Mouse (Mus musculus) liver, embryonic 14.5 days (tissue): ENCODE measurements at regions not wholly inside any gene's neighbourhood (a gene's known extent, or its start where the extent isn't known, plus 50 kb on each side); places are given as distances from the start of the nearest gene placed in this dataset.

Experiments
- ATAC-seq: fragments of 200-750 bp; cut with Nextera tagmentation; 2 replicates; pipeline ENCODE4 v1.8.0; 2017; ENCODE audit warnings: moderate number of reproducible peaks, mild to moderate bottlenecking, moderate library complexity; ENCODE audit not compliant: insufficient read depth
- DNase-seq, 3 experiments: peaks; one replicate each; pipeline ENCODE4 v3.0.0-alpha.2; 2012 to 2013; ENCODE audit warnings: low read depth in 3 of 3, low spot score in 3 of 3
- H3K27ac ChIP-seq: fragments of 300-500 bp; sonication (generic); 2 replicates; pipeline ENCODE4 v1.5.1; 2014; ENCODE audit warnings: moderate library complexity, mild to moderate bottlenecking, control low read depth, inconsistent platforms
- H3K27me3 ChIP-seq: fragments of 300-500 bp; sonication (generic); 2 replicates; pipeline ENCODE4 v1.6.1; 2014; ENCODE audit warnings: mild to moderate bottlenecking, low read length, moderate library complexity; ENCODE audit not compliant: control insufficient read depth, insufficient read depth
- H3K36me3 ChIP-seq: fragments of 300-500 bp; sonication (generic); replicated peaks from 2 replicates; pipeline ENCODE4 v1.6.1; 2014; ENCODE audit warnings: low read depth; ENCODE audit not compliant: control insufficient read depth, insufficient read depth
- H3K4me1 ChIP-seq, 2 experiments: fragments of 200-500 bp in 1 of 2; fragments of 300-500 bp in 1 of 2; sonication (generic) in 1 of 2; replicated peaks; 2 replicates each; pipeline ENCODE4 v1.6.1; 2012 to 2014; ENCODE audit warnings: antibody characterized with exemption in 1 of 2, inconsistent platforms in 1 of 2, low read length in 1 of 2; ENCODE audit not compliant: control insufficient read depth in 2 of 2, insufficient read depth in 2 of 2
- H3K4me2 ChIP-seq: fragments of 300-500 bp; sonication (generic); 2 replicates; pipeline ENCODE4 v1.6.1; 2014; ENCODE audit warnings: low read depth, mild to moderate bottlenecking, control low read depth, moderate library complexity
- H3K4me3 ChIP-seq, 2 experiments: fragments of 200-500 bp in 1 of 2; fragments of 300-500 bp in 1 of 2; sonication (generic) in 1 of 2; 2 replicates each; pipeline ENCODE4 v1.5.1; 2012 to 2014; ENCODE audit warnings: low read depth in 2 of 2, low read length in 2 of 2, mild to moderate bottlenecking in 2 of 2, control low read depth in 1 of 2, inconsistent platforms in 1 of 2, moderate library complexity in 1 of 2; ENCODE audit not compliant: insufficient read depth in 1 of 2
- H3K9ac ChIP-seq: fragments of 300-500 bp; sonication (generic); replicated peaks from 2 replicates; pipeline ENCODE4 v1.6.1; 2014; ENCODE audit warnings: mild to moderate bottlenecking, control low read depth, moderate library complexity
- H3K9me3 ChIP-seq: fragments of 300-500 bp; sonication (generic); 2 replicates; pipeline ENCODE4 v1.6.1; 2016; ENCODE audit warnings: low read length, mixed read lengths; ENCODE audit not compliant: control insufficient read depth
- CTCF ChIP-seq: IDR thresholded peaks from 2 replicates; pipeline ENCODE4 v1.5.1; 2016; ENCODE audit warnings: antibody characterized with exemption, low read depth, control low read depth
- EP300 ChIP-seq: IDR thresholded peaks from 2 replicates; pipeline ENCODE4 v1.6.1; 2016; ENCODE audit warnings: antibody characterized with exemption, low read depth
- WGBS: fragments of 180-500 bp; shearing (Covaris S2); extraction: QIAGEN DNeasy Blood & Tissue Kit; methylation state at CpG from one replicate; pipeline ENCODE4 v1.1.7; 2014; ENCODE audit not compliant: insufficient replicate concordance; 5-methylcytosine and 5-hydroxymethylcytosine counted together

DNA sequence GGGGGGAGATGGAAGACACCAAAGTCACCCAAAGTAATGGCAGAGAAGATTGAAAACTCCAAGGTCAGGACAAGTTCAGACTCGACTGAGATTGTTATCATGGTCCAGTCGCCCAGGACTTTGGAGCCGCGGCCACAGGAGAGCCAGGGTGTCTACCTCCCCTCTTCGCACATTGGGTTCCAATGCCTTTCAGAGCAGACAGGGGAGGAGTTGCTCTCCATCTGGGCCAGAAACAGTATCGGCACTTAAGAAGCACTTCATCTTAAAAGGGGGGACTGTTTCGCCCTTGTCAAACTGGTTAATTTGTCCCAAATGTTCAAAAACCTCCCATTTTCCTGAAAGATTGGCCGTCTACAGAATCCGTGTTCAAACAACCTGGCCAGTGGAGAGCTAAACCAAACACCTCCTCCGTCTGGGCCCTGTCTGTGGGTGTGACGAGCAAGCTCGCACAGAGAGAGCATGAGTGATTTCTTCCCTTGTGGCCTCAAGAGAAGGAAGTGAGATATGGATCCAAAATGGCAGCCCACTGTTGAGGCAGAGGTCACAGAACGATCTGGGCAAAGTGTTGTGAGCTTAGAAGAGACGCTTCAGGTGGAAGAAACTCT, 108.0 kb upstream of the Adamts18 start:
- ATAC-seq (no peak), DNase-seq (no peak)
- TF ChIP-seq EP300, result no peak
- TF ChIP-seq CTCF, result no peak
- no peaks in the 10 kb centered on the region for H3K27me3 ChIP-seq
- no peaks in the 10 kb centered on the region for H3K4me1 ChIP-seq
- H3K4me2 ChIP-seq, result no peak overlapping the region
- no peaks in the 10 kb centered on the region for H3K36me3 ChIP-seq
- H3K27ac ChIP-seq, result no peak overlapping the region
- 62% methylated on average over 14 of the region's 14 CpGs for WGBS
- no peak overlapping the region for H3K4me3 ChIP-seq
- no peaks in the 10 kb centered on the region for H3K9me3 ChIP-seq
- H3K9ac ChIP-seq, result no peak overlapping the region

DNA sequence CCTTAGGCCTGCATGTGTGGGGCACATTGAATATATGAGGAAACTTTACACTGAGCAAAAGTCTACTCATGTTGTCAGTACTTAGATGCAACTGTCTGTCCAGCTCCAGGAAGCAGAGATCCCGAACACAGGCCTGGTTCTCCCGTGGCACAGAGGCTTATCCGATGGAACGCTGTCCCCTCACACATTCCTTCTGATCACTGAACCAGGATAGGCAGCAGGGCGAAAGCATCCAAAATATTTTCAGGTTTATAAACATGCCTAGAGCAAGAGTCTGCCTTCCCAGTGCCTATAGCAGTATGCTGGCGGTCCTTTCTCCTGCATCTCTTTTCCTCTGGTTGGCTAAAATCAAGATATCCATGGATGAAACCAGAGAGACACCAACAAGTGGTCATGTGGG, 109.3 kb upstream of the Adamts18 start:
- H3K9me3 ChIP-seq, result no peaks in the 10 kb centered on the region
- no peak for DNase-seq
- no peak overlapping the region for H3K4me3 ChIP-seq
- H3K36me3 ChIP-seq, result no peaks in the 10 kb centered on the region
- TF ChIP-seq CTCF, result no peak
- no peak for TF ChIP-seq EP300
- H3K4me1 ChIP-seq, result no peaks in the 10 kb centered on the region
- no peak overlapping the region for H3K9ac ChIP-seq
- H3K4me2 ChIP-seq, result no peak overlapping the region
- 59% methylated on average over 6 of the region's 6 CpGs for WGBS
- no peaks in the 10 kb centered on the region for H3K27me3 ChIP-seq
- no peak overlapping the region for H3K27ac ChIP-seq
- no peak for ATAC-seq

- H3K9me3 ChIP-seq, result no peaks in the 10 kb centered on the region
- ATAC-seq (no peak), DNase-seq (no peak)
- 61% methylated on average over 5 of the region's 5 CpGs for WGBS
- TF ChIP-seq CTCF (no peak), EP300 (no peak)
- no peaks in the 10 kb centered on the region for H3K4me1 ChIP-seq
- no peak overlapping the region for H3K4me3 ChIP-seq
- no peaks in the 10 kb centered on the region for H3K27me3 ChIP-seq
- H3K36me3 ChIP-seq, result no peaks in the 10 kb centered on the region
- H3K9ac ChIP-seq, result no peak overlapping the region
- no peak overlapping the region for H3K4me2 ChIP-seq
- no peak overlapping the region for H3K27ac ChIP-seq
Measured at GRCm38 (mm10) chr8:113975810-113976209, 127.3 kb upstream of the Adamts18 start.

- no peak for ATAC-seq
- H3K4me2 ChIP-seq, result no peak overlapping the region
- H3K36me3 ChIP-seq, result no peaks in the 10 kb centered on the region
- no peak overlapping the region for H3K4me3 ChIP-seq
- no peak overlapping the region for H3K9ac ChIP-seq
- H3K4me1 ChIP-seq, result no peaks in the 10 kb centered on the region
- DNase-seq, result no peak
- H3K9me3 ChIP-seq, result no peaks in the 10 kb centered on the region
- WGBS, result 30% methylated on average over 4 of the region's 4 CpGs
- TF ChIP-seq EP300 (no peak), CTCF (no peak)
- no peak overlapping the region for H3K27ac ChIP-seq
- H3K27me3 ChIP-seq, result no peaks in the 10 kb centered on the region
Measured at GRCm38 (mm10) chr8:113976626-113977025, 128.1 kb upstream of the Adamts18 start.

GRCm38 (mm10) chr8:113977072-113977471, 128.5 kb upstream of the Adamts18 start:
- WGBS, result 28% methylated on average over 4 of the region's 4 CpGs
- Histone ChIP-seq H3K27ac (no peak overlapping the region), H3K4me3 (no peak overlapping the region), H3K4me1 (no peaks in the 10 kb centered on the region), H3K9ac (no peak overlapping the region), H3K4me2 (no peak overlapping the region), H3K9me3 (no peaks in the 10 kb centered on the region), H3K36me3 (no peaks in the 10 kb centered on the region), H3K27me3 (no peaks in the 10 kb centered on the region)
- no peak for ATAC-seq
- DNase-seq, result no peak
- TF ChIP-seq CTCF (no peak), EP300 (no peak)
